ENCODE assay signal across 15 mouse cellular contexts in genomic region chr6:51656078-51656477, GRCm38 (mm10).
A peak's percentile ranks its signal among the peaks of the same experiment; 100 is the strongest.
DNase-seq lines count a peak whose midpoint lies in the region; ATAC-seq and TF ChIP-seq lines count a peak whose summit lies in the region.
"Had no signal": no experiment of that assay in that cellular context is flagged by ENCODE, and none has a peak within 500 bp of the region (broad histone marks: within the 10 kb centered on the region; RNA-seq: fewer than 3 reads in every experiment).

No protein-coding gene starts in this region.

- no peaks in the 10 kb centered on the region for H3K9me3 ChIP-seq in forebrain, embryonic 14.5 days (replicated peaks; ENCODE audit: control insufficient read depth, low read length)
- H3K9me3 ChIP-seq in hindbrain, postnatal 0 days (ENCODE audit: low read length), result no peaks in the 10 kb centered on the region
- H3K9me3 ChIP-seq: liver, embryonic 13.5 days; neural tube, embryonic 12.5 days had no signal

- peak; percentile 18; the same call in 1 of the 2 replicates for ATAC-seq in forebrain, embryonic 14.5 days
- no peak for ATAC-seq in hindbrain, postnatal 0 days
- ATAC-seq: intestine, postnatal 0 days; lung, postnatal 0 days had no signal

- H3K4me3 ChIP-seq in forebrain, embryonic 14.5 days (ENCODE audit: low read depth, low read length), result no peak overlapping the region
- no peak overlapping the region for H3K4me3 ChIP-seq in hindbrain, postnatal 0 days (ENCODE audit: low read length)
- H3K4me3 ChIP-seq: heart, embryonic 12.5 days; liver, embryonic 13.5 days; neural tube, embryonic 12.5 days had no signal

- no peak overlapping the region for H3K9ac ChIP-seq in forebrain, embryonic 14.5 days (ENCODE audit: low read length)
- no peak overlapping the region for H3K9ac ChIP-seq in hindbrain, postnatal 0 days (replicated peaks; ENCODE audit: low read length)
- H3K9ac ChIP-seq: heart, embryonic 12.5 days; liver, embryonic 13.5 days; neural tube, embryonic 12.5 days had no signal

- H3K4me1 ChIP-seq in forebrain, embryonic 14.5 days (ENCODE audit: control insufficient read depth, insufficient read depth, low read length), result peaks cover 17% of the 10 kb centered on the region; the same call in 1 of the 2 replicates
- H3K4me1 ChIP-seq in hindbrain, postnatal 0 days (ENCODE audit: insufficient read depth, low read length), result peaks cover 16% of the 10 kb centered on the region; the same call in 1 of the 2 replicates
- H3K4me1 ChIP-seq: heart, embryonic 12.5 days had no signal

- peak overlapping the region; percentile 58 for H3K27ac ChIP-seq in forebrain, embryonic 14.5 days (ENCODE audit: low read depth, low read length)
- peak overlapping the region; percentile 65; the same call in 1 of the 2 replicates for H3K27ac ChIP-seq in hindbrain, postnatal 0 days
- H3K27ac ChIP-seq: liver, embryonic 13.5 days had no signal

- no peaks in the 10 kb centered on the region for H3K36me3 ChIP-seq in forebrain, embryonic 14.5 days (ENCODE audit: control insufficient read depth, insufficient read depth, low read length)
- H3K36me3 ChIP-seq in hindbrain, postnatal 0 days (ENCODE audit: insufficient read depth, low read length), result no peaks in the 10 kb centered on the region
- H3K36me3 ChIP-seq: heart, embryonic 12.5 days; liver, embryonic 13.5 days; neural tube, embryonic 12.5 days had no signal

- no peak for TF ChIP-seq CTCF in hindbrain, postnatal 0 days (IDR thresholded peaks at IDR 0.05; ENCODE audit: low read depth)

- DNase-seq in layer of hippocampus, adult 9-11 months, result peak; percentile 14
- no peak for DNase-seq in layer of hippocampus, adult 11-12 months (ENCODE audit: low spot score)
- DNase-seq in forebrain, embryonic 14.5 days (ENCODE audit: low spot score), result peak; percentile 62
- no peak for DNase-seq in hindbrain, postnatal 0 days (ENCODE audit: low spot score)
- peak; percentile 27 for DNase-seq in telencephalon, adult 2 months (ENCODE audit: low read depth, low spot score)
- no peak for DNase-seq in left cerebral cortex, adult 8-10 months (ENCODE audit: low spot score in 2 of 2)
- DNase-seq in thymus, postnatal 25 days, result no peak
- DNase-seq: cerebellum, adult 8-10 months; heart, postnatal 36 days; kidney, postnatal 10 days; liver, embryonic 13.5 days had no signal

- no peak overlapping the region for H3K4me2 ChIP-seq in forebrain, embryonic 14.5 days (ENCODE audit: low read length)
- H3K4me2 ChIP-seq in hindbrain, postnatal 0 days (ENCODE audit: low read depth, low read length), result no peak overlapping the region
- H3K4me2 ChIP-seq: heart, embryonic 12.5 days; liver, embryonic 13.5 days; neural tube, embryonic 12.5 days had no signal

- 66% methylated on average over 7 of the region's 7 CpGs for WGBS in forebrain, embryonic 14.5 days
- WGBS in hindbrain, postnatal 0 days, result 58% methylated on average over 7 of the region's 7 CpGs

- no peaks in the 10 kb centered on the region for H3K27me3 ChIP-seq in forebrain, embryonic 14.5 days (replicated peaks; ENCODE audit: control insufficient read depth, insufficient read depth, low read length)
- no peaks in the 10 kb centered on the region for H3K27me3 ChIP-seq in hindbrain, postnatal 0 days (ENCODE audit: insufficient read depth, low read length)
- H3K27me3 ChIP-seq: heart, embryonic 12.5 days; liver, embryonic 13.5 days; neural tube, embryonic 12.5 days had no signal

Comparison
In these comparisons a context has a peak if more than half of its experiments do, and no peak if none do; other contexts are left out.
1. DNase-seq: peak in layer of hippocampus, adult 9-11 months (single experiment), forebrain, embryonic 14.5 days (single experiment) and telencephalon, adult 2 months (single experiment); none in layer of hippocampus, adult 11-12 months (single experiment), hindbrain, postnatal 0 days (single experiment), left cerebral cortex, adult 8-10 months (0 of 2) and thymus, postnatal 25 days (single experiment).